Mouse (Mus musculus) C2C12 (cell line): ENCODE data around the gene Lgr6. TPM values are rescaled to one million over a fixed set of nuclear protein-coding genes. Genes with fewer than 3 reads are reported as not detected.

Experiments used
- H3K27me3 ChIP-seq: one replicate; pipeline ENCODE4 v1.6.1; 2011; ENCODE audit not compliant: control insufficient read depth, insufficient read depth, insufficient read length
- H3K36me3 ChIP-seq: one replicate; pipeline ENCODE4 v1.6.1; 2011; ENCODE audit not compliant: control insufficient read depth, insufficient read depth
- H3K4me3 ChIP-seq: one replicate; pipeline ENCODE4 v1.5.1; 2011; ENCODE audit warnings: mild to moderate bottlenecking, control low read depth; ENCODE audit not compliant: poor library complexity, insufficient read depth, severe bottlenecking
- H3K79me2 ChIP-seq: one replicate; pipeline ENCODE4 v1.6.1; 2011; ENCODE audit not compliant: control insufficient read depth, insufficient read depth
- H3K79me3 ChIP-seq: one replicate; pipeline ENCODE4 v1.6.1; 2011; ENCODE audit warnings: low read depth, control low read depth
- H3ac ChIP-seq: one replicate; pipeline ENCODE3; 2011; ENCODE audit warnings: low read depth; ENCODE audit not compliant: control insufficient read depth, insufficient read length
- CEBPB ChIP-seq: IDR thresholded peaks from one replicate; pipeline ENCODE4 v1.6.1; 2011; ENCODE audit warnings: low read depth, mild to moderate bottlenecking, control low read depth, moderate library complexity
- CTCF ChIP-seq: IDR thresholded peaks from one replicate; pipeline ENCODE4 v1.5.1; 2011; ENCODE audit not compliant: control insufficient read depth, insufficient read depth, insufficient read length
- FOSL1 ChIP-seq: IDR thresholded peaks from one replicate; pipeline ENCODE4 v1.8.0; 2011; ENCODE audit warnings: mild to moderate bottlenecking, low read length; ENCODE audit not compliant: poor library complexity, insufficient read depth, severe bottlenecking
- MAX ChIP-seq: IDR thresholded peaks from one replicate; pipeline ENCODE4 v1.6.1; 2011; ENCODE audit warnings: mild to moderate bottlenecking, control low read depth
- MYOD1 ChIP-seq: IDR thresholded peaks from one replicate; pipeline ENCODE4 v1.6.1; 2011; ENCODE audit warnings: low read depth; ENCODE audit not compliant: control insufficient read depth, insufficient read length
- MYOG ChIP-seq: IDR thresholded peaks from one replicate; pipeline ENCODE4 v1.6.1; 2011; ENCODE audit not compliant: control insufficient read depth, insufficient read length; ENCODE audit errors: extremely low read depth
- USF1 ChIP-seq: IDR thresholded peaks from one replicate; pipeline ENCODE4 v1.6.1; 2011; ENCODE audit warnings: low read depth, mild to moderate bottlenecking, control low read depth, moderate library complexity
- polyA plus RNA-seq: library from polyadenylated mRNA; unstranded; fragments of >200 nt; fragmentation: generic; extraction: Trizol; gene quantifications from one replicate; pipeline ENCODE4 v1.2.1, GENCODE M21; 2012; ENCODE audit warnings: missing spikeins

The Lgr6 gene
- polyA plus RNA-seq, 1 experiment, result 32.9 TPM

DNA sequence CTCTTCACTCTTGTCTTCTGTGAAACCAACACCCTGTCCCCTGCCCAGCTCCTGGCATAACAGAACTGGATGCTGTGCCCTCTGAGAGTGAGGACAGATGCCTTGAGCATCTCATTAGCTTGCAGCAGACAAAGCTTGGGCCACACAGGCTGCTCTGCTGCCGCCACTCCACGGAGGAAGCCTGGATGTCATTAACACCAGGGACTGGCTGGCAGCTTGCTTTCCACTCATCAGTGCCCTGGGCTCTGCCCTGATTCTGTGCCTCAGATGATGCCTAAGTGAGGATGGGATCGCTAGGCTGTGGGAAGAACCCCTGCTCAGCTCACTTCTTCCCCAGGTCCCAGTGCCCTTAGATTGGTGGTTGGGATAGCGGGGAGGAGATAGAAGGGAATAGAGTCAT, 109.6 kb downstream of the Lgr6 start:
- H3K79me3 ChIP-seq, result no peaks in the 10 kb centered on the region
- H3K27me3 ChIP-seq, result no peaks in the 10 kb centered on the region
- H3ac ChIP-seq, result no peak overlapping the region
- H3K36me3 ChIP-seq, result peaks cover 11% of the 10 kb centered on the region
- no peaks in the 10 kb centered on the region for H3K79me2 ChIP-seq
- no peak overlapping the region for H3K4me3 ChIP-seq
- TF ChIP-seq USF1, result no peak
- no peak for TF ChIP-seq FOSL1
- no peak for TF ChIP-seq CEBPB
- TF ChIP-seq MYOG, result no peak

DNA sequence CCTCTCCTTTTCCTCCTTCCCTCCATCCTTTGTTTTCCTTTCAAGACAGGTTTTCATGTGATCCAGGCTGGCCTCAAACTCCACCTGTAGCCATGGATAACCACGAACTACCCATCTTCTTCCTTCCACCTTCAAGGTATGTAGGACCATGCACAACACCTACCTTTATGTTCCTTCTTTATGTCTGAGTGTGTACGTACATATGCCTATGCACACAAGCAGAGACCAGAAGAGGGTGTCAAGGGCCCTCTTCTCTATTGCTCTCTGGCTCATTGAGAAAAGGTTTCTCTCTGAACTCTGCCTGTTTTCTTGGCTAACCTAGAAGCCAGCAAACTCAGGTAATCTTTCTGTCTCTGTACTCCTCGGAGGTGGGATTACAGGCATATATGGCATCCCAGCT, 110.3 kb downstream of the Lgr6 start:
- H3K4me3 ChIP-seq, result no peak overlapping the region
- peaks cover 16% of the 10 kb centered on the region for H3K36me3 ChIP-seq
- no peak overlapping the region for H3ac ChIP-seq
- no peaks in the 10 kb centered on the region for H3K27me3 ChIP-seq
- no peaks in the 10 kb centered on the region for H3K79me2 ChIP-seq
- TF ChIP-seq MYOD1 (no peak), CTCF (no peak), FOSL1 (no peak), MYOG (no peak)
- H3K79me3 ChIP-seq, result no peaks in the 10 kb centered on the region

DNA sequence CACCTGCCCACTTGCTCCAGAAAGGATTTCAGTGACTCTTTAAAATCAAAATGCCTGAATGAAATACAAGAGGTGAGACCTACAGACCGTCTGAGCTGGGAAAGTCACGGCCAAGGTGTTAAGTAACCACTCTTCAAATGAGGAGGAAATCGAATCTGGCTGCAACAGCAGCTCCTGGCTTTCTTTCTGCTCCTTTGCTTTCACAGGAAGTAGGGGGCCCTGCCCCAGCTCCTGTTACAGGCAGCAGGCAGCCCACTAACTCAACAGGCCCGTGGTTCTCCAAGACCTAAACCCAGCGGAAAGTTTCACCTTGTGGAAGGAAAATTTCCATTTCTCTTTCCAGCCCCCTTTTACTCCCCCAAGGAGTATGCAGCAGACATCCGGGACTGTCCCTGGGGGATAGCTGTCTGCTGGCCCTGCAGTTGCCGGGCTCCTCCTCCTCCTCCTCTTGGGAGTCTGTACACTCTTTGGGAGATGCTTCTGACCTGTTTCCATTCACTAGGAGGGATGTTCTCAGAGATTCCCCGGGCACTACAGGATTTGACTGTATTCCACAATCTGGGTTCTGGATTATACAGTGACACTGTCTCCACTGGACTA, 112.9 kb downstream of the Lgr6 start:
- Histone ChIP-seq H3K27me3 (no peaks in the 10 kb centered on the region), H3K36me3 (peaks cover 22% of the 10 kb centered on the region), H3K79me3 (no peaks in the 10 kb centered on the region), H3K4me3 (no peak overlapping the region), H3ac (no peak overlapping the region), H3K79me2 (no peaks in the 10 kb centered on the region)
- TF ChIP-seq MYOG (no peak), CEBPB (no peak), USF1 (no peak)

DNA sequence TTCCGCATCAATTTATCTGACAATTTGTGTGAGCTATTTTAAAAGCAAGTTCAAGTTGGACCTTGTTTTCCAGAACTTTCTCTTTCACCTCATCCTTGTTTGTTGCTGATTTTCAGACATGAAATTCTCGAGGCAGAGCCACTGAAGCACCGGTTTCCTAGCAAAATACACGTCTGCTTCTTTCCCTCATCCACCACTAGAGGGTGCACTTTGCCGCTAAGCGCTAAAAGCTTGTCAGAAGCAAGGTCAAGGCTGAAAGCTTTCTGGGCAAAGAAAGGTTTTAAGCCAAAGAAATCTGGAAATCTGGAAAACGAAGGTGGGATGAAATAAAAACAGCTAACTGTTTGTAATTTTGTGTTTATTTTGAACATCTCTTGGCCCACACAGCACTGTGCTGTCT, 115.7 kb downstream of the Lgr6 start:
- no peaks in the 10 kb centered on the region for H3K27me3 ChIP-seq
- H3K79me2 ChIP-seq, result no peaks in the 10 kb centered on the region
- no peak for TF ChIP-seq FOSL1
- TF ChIP-seq CTCF, result peak; percentile 52

DNA sequence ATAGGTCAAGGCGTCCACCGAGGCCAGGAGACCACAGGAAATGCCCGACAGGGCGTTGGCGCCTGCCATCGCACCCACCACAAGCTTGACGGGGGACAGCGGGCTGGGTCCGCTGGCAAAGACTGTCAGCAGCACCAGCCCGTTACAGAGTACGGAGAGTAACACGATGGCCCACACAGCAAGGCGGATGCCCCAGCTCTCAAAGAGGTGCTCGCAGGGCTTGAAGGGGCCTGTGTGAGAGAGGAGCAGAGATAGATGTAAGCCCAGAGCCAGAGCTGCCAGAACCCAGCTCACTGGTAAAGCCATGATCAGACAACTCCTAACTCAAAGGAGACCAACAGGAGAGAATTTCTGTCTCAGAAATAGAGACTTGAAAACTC, 117.1 kb downstream of the Lgr6 start:
- H3K27me3 ChIP-seq, result no peaks in the 10 kb centered on the region
- no peak overlapping the region for H3ac ChIP-seq
- no peak for TF ChIP-seq CEBPB
- TF ChIP-seq CTCF, result no peak
- no peak for TF ChIP-seq USF1
- TF ChIP-seq MAX, result no peak
- TF ChIP-seq MYOD1, result no peak
- TF ChIP-seq FOSL1, result no peak
- no peaks in the 10 kb centered on the region for H3K79me3 ChIP-seq
- H3K4me3 ChIP-seq, result no peak overlapping the region
- peaks cover 12% of the 10 kb centered on the region for H3K36me3 ChIP-seq
- H3K79me2 ChIP-seq, result no peaks in the 10 kb centered on the region

More for the DNA sequence above, 115.7 kb downstream of the Lgr6 start:
- no peak overlapping the region for H3K4me3 ChIP-seq
- H3K79me3 ChIP-seq, result no peaks in the 10 kb centered on the region
- peaks cover 19% of the 10 kb centered on the region for H3K36me3 ChIP-seq
- H3ac ChIP-seq, result no peak overlapping the region

DNA sequence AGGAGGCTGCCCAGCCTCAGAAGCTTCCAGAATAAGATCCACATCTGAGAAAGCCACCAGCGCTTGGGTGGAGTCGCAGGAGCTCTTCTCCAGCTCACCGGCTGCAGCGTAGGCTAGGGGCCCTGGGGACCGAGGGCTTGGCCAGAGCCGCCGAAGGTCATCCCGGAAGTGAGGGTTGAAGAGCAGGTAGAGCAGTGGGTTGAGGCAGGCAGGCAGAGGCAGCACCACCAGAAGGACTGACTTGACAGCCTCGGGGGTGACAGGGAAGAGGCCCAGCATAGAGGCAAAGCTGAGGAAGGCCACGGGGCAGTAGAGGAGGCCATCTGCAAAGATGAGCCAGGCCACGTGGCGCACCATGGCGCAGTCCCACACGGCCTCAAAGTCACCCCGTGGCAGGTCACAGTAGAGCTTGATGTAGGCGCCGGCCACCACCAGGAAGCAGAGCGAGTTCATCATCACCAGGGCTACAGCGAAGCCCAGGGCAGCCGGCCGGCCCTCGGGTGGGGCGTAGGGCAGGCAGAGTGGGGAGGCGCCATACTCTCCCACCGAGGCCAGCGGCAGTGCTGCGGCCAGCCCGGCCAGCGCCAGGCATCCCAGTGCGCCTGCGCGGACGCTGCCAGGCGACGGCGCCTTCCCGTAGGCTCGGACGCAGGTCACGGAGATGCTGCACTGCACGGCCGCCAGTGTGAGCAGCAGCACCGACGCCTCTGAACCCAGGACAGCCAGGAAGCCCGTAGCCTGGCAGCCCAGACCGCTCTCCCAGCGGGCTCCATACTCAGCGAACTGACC, 117.7 kb downstream of the Lgr6 start:
- no peaks in the 10 kb centered on the region for H3K79me2 ChIP-seq
- H3K79me3 ChIP-seq, result no peaks in the 10 kb centered on the region
- H3K4me3 ChIP-seq, result no peak overlapping the region

More for the DNA sequence above, 117.7 kb downstream of the Lgr6 start:
- H3K27me3 ChIP-seq, result no peaks in the 10 kb centered on the region
- peaks cover 12% of the 10 kb centered on the region for H3K36me3 ChIP-seq
- no peak overlapping the region for H3ac ChIP-seq
- no peak for TF ChIP-seq MYOD1
- no peak for TF ChIP-seq CEBPB
- no peak for TF ChIP-seq FOSL1
